Mouse (Mus musculus): ENCODE measurements around the gene Gm4216.
"Not testable (repeated sequence)": the region's sequence is repeated elsewhere in the genome, so short reads cannot be mapped to it uniquely, and the experiment has no call there.

Gm4216 gene

DNA sequence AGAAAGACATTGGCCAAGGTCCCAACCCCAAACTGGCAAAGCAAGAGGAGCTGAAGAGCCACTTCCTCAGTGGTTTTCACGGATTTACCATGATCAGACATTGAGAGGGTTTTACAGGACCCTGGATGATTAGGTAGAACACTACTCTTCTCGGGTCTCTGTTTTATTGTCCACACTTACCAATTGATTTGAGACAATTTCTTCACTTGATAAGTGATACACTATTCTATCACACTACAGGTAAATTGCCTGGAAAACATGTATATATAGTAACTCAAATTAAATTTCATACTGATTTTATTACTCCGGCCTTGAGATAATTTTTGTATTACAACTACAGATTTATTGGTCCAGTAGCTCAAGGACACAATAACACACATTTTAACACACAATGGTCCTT is at the start of gene Gm4216:
TSS of gene Gm4216 (minus strand) at position 101 of the 400 bp plus-strand sequence.
- DNase-seq (ENCODE audit: low spot score) = not testable (repeated sequence)

DNA sequence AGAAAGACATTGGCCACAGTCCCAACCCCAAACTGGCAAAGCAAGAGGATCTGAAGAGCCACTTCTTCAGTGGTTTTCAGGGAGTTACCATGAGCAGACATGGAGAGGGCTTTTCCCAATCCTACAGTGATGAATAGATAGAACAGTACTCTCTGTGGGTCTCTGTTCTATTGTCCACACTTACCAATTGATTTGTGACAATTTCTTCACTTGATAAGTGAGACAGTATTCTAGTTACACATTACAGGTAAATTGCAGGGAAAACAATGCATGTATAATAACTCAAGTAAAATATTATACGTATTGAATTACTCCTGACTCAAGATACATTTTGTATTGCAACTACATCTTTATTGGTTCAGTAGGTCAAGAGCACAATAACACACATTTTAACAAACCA is 47.6 kb upstream of the Gm4216 start, which contains the start of gene Gm8720:
TSS of gene Gm8720 (minus strand) at position 101 of the 400 bp plus-strand sequence.
- not testable (repeated sequence) for DNase-seq (ENCODE audit: low spot score)

DNA sequence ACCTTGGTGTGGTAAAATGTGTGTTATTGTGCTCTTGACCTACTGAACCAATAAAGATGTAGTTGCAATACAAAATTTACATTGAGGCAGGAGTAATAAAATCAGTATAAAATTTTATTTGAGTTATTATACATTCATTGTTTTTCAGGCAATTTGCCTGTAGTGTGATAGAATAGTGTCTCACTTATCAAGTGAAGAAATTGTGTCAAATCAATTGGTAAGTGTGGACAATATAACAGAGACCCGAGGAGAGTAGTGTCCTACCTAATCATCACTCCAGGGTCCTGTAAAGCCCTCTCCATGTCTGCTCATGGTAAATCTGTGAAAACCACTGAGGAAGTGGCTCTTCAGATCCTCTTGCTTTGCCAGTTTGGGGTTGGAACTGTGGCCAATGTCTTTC is 35.5 kb upstream of the Gm4216 start, which contains the start of gene Vmn1r163:
TSS of gene Vmn1r163 (plus strand) at position 301 of the 400 bp plus-strand sequence.
- DNase-seq (ENCODE audit: low spot score) = not testable (repeated sequence)

DNA sequence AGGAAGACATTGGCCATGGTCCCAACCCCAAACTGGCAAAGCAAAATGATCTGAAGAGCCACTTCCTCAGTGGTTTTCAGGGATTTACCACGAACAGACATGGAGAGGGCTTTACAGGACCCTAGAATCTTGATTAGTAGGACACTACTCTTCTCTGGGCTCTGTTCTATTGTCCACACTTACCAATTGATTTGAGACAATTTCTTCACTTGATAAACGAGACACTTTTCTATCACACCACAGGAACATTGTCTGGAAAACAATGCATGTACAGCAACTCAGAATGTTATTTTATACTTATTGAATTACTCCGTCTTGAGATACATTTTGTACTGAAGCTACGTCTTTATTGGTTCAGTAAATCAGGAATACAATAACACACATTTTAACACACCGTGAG is 35.1 kb downstream of the Gm4216 start, which contains the start of gene Gm4214:
TSS of gene Gm4214 (minus strand) at position 101 of the 400 bp plus-strand sequence.
- DNase-seq (ENCODE audit: low spot score) = not testable (repeated sequence)
